Mouse (Mus musculus): Measurements from ENCODE around the gene Gpbar1. TPM values are rescaled to one million over a fixed set of nuclear protein-coding genes. Genes with fewer than 3 reads are reported as not detected.

The Gpbar1 gene
- polyA plus RNA-seq, 1 experiment from 2014 or later = not detected

GRCm38 (mm10) chr1:74248799-74249198, 29.6 kb upstream of the Gpbar1 start:
- Histone ChIP-seq H3K4me1 (replicated peaks) (no peaks in the 10 kb centered on the region), H3K27me3 (no peaks in the 10 kb centered on the region), H3K9me3 (no peaks in the 10 kb centered on the region), H3K9ac (no peak overlapping the region), H3K27ac (replicated peaks) (no peak overlapping the region), H3K36me3 (peaks cover 49% of the 10 kb centered on the region), H3K4me3 (no peak overlapping the region), H3K4me2 (no peak overlapping the region)
- 83% methylated on average over 1 of the region's 1 CpGs for WGBS
- ATAC-seq (ENCODE audit: low FRiP score, low read depth) = no peak

- WGBS = 80% methylated on average over 5 of the region's 5 CpGs
- Histone ChIP-seq H3K27ac (replicated peaks) (no peak overlapping the region), H3K4me2 (no peak overlapping the region), H3K9ac (no peak overlapping the region), H3K27me3 (no peaks in the 10 kb centered on the region), H3K9me3 (no peaks in the 10 kb centered on the region), H3K36me3 (peaks cover 55% of the 10 kb centered on the region), H3K4me1 (replicated peaks) (no peaks in the 10 kb centered on the region), H3K4me3 (no peak overlapping the region)
- no peak for ATAC-seq (ENCODE audit: low FRiP score, low read depth)
These were observed 28.9 kb upstream of the Gpbar1 start for GRCm38 (mm10) chr1:74249331-74249980.

GRCm38 (mm10) chr1:74250096-74250495, 28.3 kb upstream of the Gpbar1 start:
- H3K9ac ChIP-seq = no peak overlapping the region
- H3K27me3 ChIP-seq = no peaks in the 10 kb centered on the region
- H3K4me3 ChIP-seq = no peak overlapping the region
- no peak overlapping the region for H3K27ac ChIP-seq (replicated peaks)
- no peak for ATAC-seq (ENCODE audit: low FRiP score, low read depth)
- no peaks in the 10 kb centered on the region for H3K4me1 ChIP-seq (replicated peaks)
- 93% methylated on average over 4 of the region's 4 CpGs for WGBS
- H3K36me3 ChIP-seq = peaks cover 60% of the 10 kb centered on the region
- H3K9me3 ChIP-seq = no peaks in the 10 kb centered on the region
- H3K4me2 ChIP-seq = no peak overlapping the region

- Histone ChIP-seq H3K4me3 (no peak overlapping the region), H3K4me1 (replicated peaks) (no peaks in the 10 kb centered on the region), H3K9me3 (no peaks in the 10 kb centered on the region), H3K36me3 (peaks cover 66% of the 10 kb centered on the region), H3K27ac (replicated peaks) (no peak overlapping the region), H3K9ac (no peak overlapping the region), H3K27me3 (no peaks in the 10 kb centered on the region), H3K4me2 (no peak overlapping the region)
- no peak for ATAC-seq (ENCODE audit: low FRiP score, low read depth)
- 98% methylated on average over 8 of the region's 8 CpGs for WGBS
These were observed 22.5 kb upstream of the Gpbar1 start for GRCm38 (mm10) chr1:74255704-74256345.

- no peaks in the 10 kb centered on the region for H3K4me1 ChIP-seq (replicated peaks)
- H3K9ac ChIP-seq = no peak overlapping the region
- H3K27me3 ChIP-seq = no peaks in the 10 kb centered on the region
- H3K4me3 ChIP-seq = no peak overlapping the region
- H3K4me2 ChIP-seq = no peak overlapping the region
- ATAC-seq (ENCODE audit: low FRiP score, low read depth) = no peak
- H3K27ac ChIP-seq (replicated peaks) = no peak overlapping the region
- 70% methylated on average over 4 of the region's 4 CpGs for WGBS
- no peaks in the 10 kb centered on the region for H3K9me3 ChIP-seq
- H3K36me3 ChIP-seq = peaks cover 61% of the 10 kb centered on the region
These were observed 21.6 kb upstream of the Gpbar1 start for GRCm38 (mm10) chr1:74256782-74257181.

GRCm38 (mm10) chr1:74262510-74262909, 15.8 kb upstream of the Gpbar1 start:
- H3K27me3 ChIP-seq = no peaks in the 10 kb centered on the region
- ATAC-seq (ENCODE audit: low FRiP score, low read depth) = no peak
- no peak overlapping the region for H3K4me3 ChIP-seq
- 94% methylated on average over 6 of the region's 6 CpGs for WGBS
- peaks cover 66% of the 10 kb centered on the region for H3K36me3 ChIP-seq
- H3K9ac ChIP-seq = no peak overlapping the region
- no peaks in the 10 kb centered on the region for H3K9me3 ChIP-seq
- H3K27ac ChIP-seq (replicated peaks) = no peak overlapping the region
- H3K4me2 ChIP-seq = no peak overlapping the region
- H3K4me1 ChIP-seq (replicated peaks) = no peaks in the 10 kb centered on the region

- no peaks in the 10 kb centered on the region for H3K4me1 ChIP-seq (replicated peaks)
- H3K36me3 ChIP-seq = peaks cover 42% of the 10 kb centered on the region
- H3K4me3 ChIP-seq = no peak overlapping the region
- H3K9ac ChIP-seq = no peak overlapping the region
- no peaks in the 10 kb centered on the region for H3K9me3 ChIP-seq
- ATAC-seq (ENCODE audit: low FRiP score, low read depth) = no peak
- WGBS = 87% methylated on average over 8 of the region's 8 CpGs
- H3K4me2 ChIP-seq = no peak overlapping the region
- H3K27ac ChIP-seq (replicated peaks) = no peak overlapping the region
- H3K27me3 ChIP-seq = no peaks in the 10 kb centered on the region
These were observed 9.6 kb upstream of the Gpbar1 start for GRCm38 (mm10) chr1:74268750-74269149.

GRCm38 (mm10) chr1:74271659-74272058, 6.7 kb upstream of the Gpbar1 start:
- Histone ChIP-seq H3K27ac (replicated peaks) (no peak overlapping the region), H3K9ac (no peak overlapping the region), H3K9me3 (no peaks in the 10 kb centered on the region), H3K4me1 (replicated peaks) (no peaks in the 10 kb centered on the region), H3K4me3 (no peak overlapping the region), H3K36me3 (peaks cover 17% of the 10 kb centered on the region), H3K27me3 (no peaks in the 10 kb centered on the region), H3K4me2 (no peak overlapping the region)
- ATAC-seq (ENCODE audit: low FRiP score, low read depth) = no peak
- 77% methylated on average over 4 of the region's 4 CpGs for WGBS

- no peak overlapping the region for H3K9ac ChIP-seq
- H3K27me3 ChIP-seq = no peaks in the 10 kb centered on the region
- H3K9me3 ChIP-seq = no peaks in the 10 kb centered on the region
- H3K36me3 ChIP-seq = peaks cover 7% of the 10 kb centered on the region
- 53% methylated on average over 9 of the region's 9 CpGs for WGBS
- no peak overlapping the region for H3K4me3 ChIP-seq
- ATAC-seq (ENCODE audit: low FRiP score, low read depth) = no peak
- no peak overlapping the region for H3K27ac ChIP-seq (replicated peaks)
- H3K4me1 ChIP-seq (replicated peaks) = no peaks in the 10 kb centered on the region
- no peak overlapping the region for H3K4me2 ChIP-seq
These were observed 3.3 kb upstream of the Gpbar1 start for GRCm38 (mm10) chr1:74275015-74275414.

GRCm38 (mm10) chr1:74277041-74277440, 1.3 kb upstream of the Gpbar1 start:
- 78% methylated on average over 6 of the region's 6 CpGs for WGBS

GRCm38 (mm10) chr1:74277883-74278537, 340 bp upstream of the Gpbar1 start:
- no peak overlapping the region for H3K4me3 ChIP-seq
- H3K4me1 ChIP-seq (replicated peaks) = peaks cover 13% of the 10 kb centered on the region
- H3K4me2 ChIP-seq = no peak overlapping the region
- no peaks in the 10 kb centered on the region for H3K9me3 ChIP-seq
- H3K27me3 ChIP-seq = no peaks in the 10 kb centered on the region
- no peak overlapping the region for H3K27ac ChIP-seq (replicated peaks)
- 55% methylated on average over 8 of the region's 8 CpGs for WGBS
- peaks cover 30% of the 10 kb centered on the region for H3K36me3 ChIP-seq
- ATAC-seq (ENCODE audit: low FRiP score, low read depth) = no peak
- H3K9ac ChIP-seq = no peak overlapping the region

More at GRCm38 (mm10) chr1:74277041-74277440, 1.3 kb upstream of the Gpbar1 start:
- ATAC-seq (ENCODE audit: low FRiP score, low read depth) = no peak
- Histone ChIP-seq H3K4me3 (no peak overlapping the region), H3K27me3 (no peaks in the 10 kb centered on the region), H3K9ac (no peak overlapping the region), H3K4me2 (no peak overlapping the region), H3K9me3 (no peaks in the 10 kb centered on the region), H3K27ac (replicated peaks) (no peak overlapping the region), H3K36me3 (peaks cover 26% of the 10 kb centered on the region), H3K4me1 (replicated peaks) (peaks cover 3% of the 10 kb centered on the region; the same call in 1 of the 2 replicates)

GRCm38 (mm10) chr1:74278988-74279387, 638 bp downstream of the Gpbar1 start:
- Histone ChIP-seq H3K4me3 (no peak overlapping the region), H3K27me3 (no peaks in the 10 kb centered on the region), H3K9ac (no peak overlapping the region), H3K4me2 (no peak overlapping the region), H3K27ac (replicated peaks) (no peak overlapping the region), H3K9me3 (no peaks in the 10 kb centered on the region), H3K36me3 (peaks cover 30% of the 10 kb centered on the region), H3K4me1 (replicated peaks) (peaks cover 22% of the 10 kb centered on the region)
- no peak for ATAC-seq (ENCODE audit: low FRiP score, low read depth)
- WGBS = 90% methylated on average over 11 of the region's 11 CpGs

All from hindbrain, embryonic 15.5 days (tissue).